Mouse (Mus musculus): ENCODE measurements around the gene Mad2l2. TPM values are rescaled to one million over a fixed set of nuclear protein-coding genes. Genes with fewer than 3 reads are reported as not detected.
A peak's percentile ranks its signal among the peaks of the same experiment; 100 is the strongest.

Gene Mad2l2
- polyA plus RNA-seq, 1 experiment = 36.0 TPM

- Histone ChIP-seq H3K27me3 (ENCODE audit: control insufficient read depth, insufficient read depth, low read length) (no peaks in the 10 kb centered on the region), H3K4me1 (ENCODE audit: control insufficient read depth, insufficient read depth, low read length) (no peaks in the 10 kb centered on the region), H3K4me3 (replicated peaks; ENCODE audit: insufficient read depth, low read depth, low read length) (no peak overlapping the region), H3K27ac (ENCODE audit: insufficient read depth, low read length) (no peak overlapping the region)
- TF ChIP-seq CTCF (IDR thresholded peaks at IDR 0.05; ENCODE audit: borderline replicate concordance, insufficient read depth, low read depth, low read length) = no peak
- DNase-seq = no peak
- 36% methylated on average over 8 of the region's 8 CpGs for WGBS
These were observed 7.3 kb downstream of the Mad2l2 start for GRCm38 (mm10) chr4:148137503-148137902.

GRCm38 (mm10) chr4:148139767-148140097, 9.5 kb downstream of the Mad2l2 start:
- Histone ChIP-seq H3K27me3 (ENCODE audit: control insufficient read depth, insufficient read depth, low read length) (no peaks in the 10 kb centered on the region), H3K27ac (ENCODE audit: insufficient read depth, low read length) (no peak overlapping the region; the same call in 1 of the 2 replicates), H3K4me3 (replicated peaks; ENCODE audit: insufficient read depth, low read depth, low read length) (peak overlapping the region; percentile 79), H3K4me1 (ENCODE audit: control insufficient read depth, insufficient read depth, low read length) (no peaks in the 10 kb centered on the region)
- DNase-seq = no peak
- WGBS = 1% methylated on average over 12 of the region's 12 CpGs
- TF ChIP-seq POLR2A (IDR thresholded peaks at IDR 0.05; ENCODE audit: borderline replicate concordance, insufficient read depth, low read length) = no peak
- TF ChIP-seq CTCF (IDR thresholded peaks at IDR 0.05; ENCODE audit: borderline replicate concordance, insufficient read depth, low read depth, low read length) = no peak

- DNase-seq = peak; percentile 90 to 97
- Histone ChIP-seq H3K4me1 (ENCODE audit: control insufficient read depth, insufficient read depth, low read length) (no peaks in the 10 kb centered on the region), H3K27ac (ENCODE audit: insufficient read depth, low read length) (peak overlapping the region; percentile 72), H3K27me3 (ENCODE audit: control insufficient read depth, insufficient read depth, low read length) (no peaks in the 10 kb centered on the region), H3K4me3 (replicated peaks; ENCODE audit: insufficient read depth, low read depth, low read length) (peak overlapping the region; percentile 79)
- WGBS = under 1% methylated on average over 65 of the region's 65 CpGs
- peak; percentile 63; the same call in 1 of the 2 replicates for TF ChIP-seq CTCF (IDR thresholded peaks at IDR 0.05; ENCODE audit: borderline replicate concordance, insufficient read depth, low read depth, low read length)
- TF ChIP-seq POLR2A (IDR thresholded peaks at IDR 0.05; ENCODE audit: borderline replicate concordance, insufficient read depth, low read length) = peak; percentile 60
These were observed 10.2 kb downstream of the Mad2l2 start for GRCm38 (mm10) chr4:148140098-148141011.

GRCm38 (mm10) chr4:148143721-148144120, 13.5 kb downstream of the Mad2l2 start:
- Histone ChIP-seq H3K27me3 (ENCODE audit: control insufficient read depth, insufficient read depth, low read length) (no peaks in the 10 kb centered on the region), H3K27ac (ENCODE audit: insufficient read depth, low read length) (no peak overlapping the region), H3K4me3 (replicated peaks; ENCODE audit: insufficient read depth, low read depth, low read length) (no peak overlapping the region), H3K4me1 (ENCODE audit: control insufficient read depth, insufficient read depth, low read length) (no peaks in the 10 kb centered on the region)
- TF ChIP-seq CTCF (IDR thresholded peaks at IDR 0.05; ENCODE audit: borderline replicate concordance, insufficient read depth, low read depth, low read length) (no peak), POLR2A (IDR thresholded peaks at IDR 0.05; ENCODE audit: borderline replicate concordance, insufficient read depth, low read length) (no peak)
- WGBS = 72% methylated on average over 5 of the region's 5 CpGs
- DNase-seq = no peak

GRCm38 (mm10) chr4:148147714-148148113, 17.5 kb downstream of the Mad2l2 start:
- 74% methylated on average over 2 of the region's 2 CpGs for WGBS
- no peaks in the 10 kb centered on the region for H3K4me1 ChIP-seq (ENCODE audit: control insufficient read depth, insufficient read depth, low read length)
- TF ChIP-seq POLR2A (IDR thresholded peaks at IDR 0.05; ENCODE audit: borderline replicate concordance, insufficient read depth, low read length) = no peak
- no peak for TF ChIP-seq CTCF (IDR thresholded peaks at IDR 0.05; ENCODE audit: borderline replicate concordance, insufficient read depth, low read depth, low read length)

GRCm38 (mm10) chr4:148149540-148149939, 19.4 kb downstream of the Mad2l2 start:
- DNase-seq = peak in 1 of 2 experiments; percentile 23
- H3K27ac ChIP-seq (ENCODE audit: insufficient read depth, low read length) = no peak overlapping the region
- TF ChIP-seq CTCF (IDR thresholded peaks at IDR 0.05; ENCODE audit: borderline replicate concordance, insufficient read depth, low read depth, low read length) (no peak), POLR2A (IDR thresholded peaks at IDR 0.05; ENCODE audit: borderline replicate concordance, insufficient read depth, low read length) (no peak)
- H3K27me3 ChIP-seq (ENCODE audit: control insufficient read depth, insufficient read depth, low read length) = no peaks in the 10 kb centered on the region
- no peak overlapping the region for H3K4me3 ChIP-seq (replicated peaks; ENCODE audit: insufficient read depth, low read depth, low read length)
- WGBS = 63% methylated on average over 12 of the region's 12 CpGs
- no peaks in the 10 kb centered on the region for H3K4me1 ChIP-seq (ENCODE audit: control insufficient read depth, insufficient read depth, low read length)

More at GRCm38 (mm10) chr4:148147714-148148113, 17.5 kb downstream of the Mad2l2 start:
- no peak overlapping the region for H3K4me3 ChIP-seq (replicated peaks; ENCODE audit: insufficient read depth, low read depth, low read length)
- no peak overlapping the region for H3K27ac ChIP-seq (ENCODE audit: insufficient read depth, low read length)
- no peak for DNase-seq
- H3K27me3 ChIP-seq (ENCODE audit: control insufficient read depth, insufficient read depth, low read length) = no peaks in the 10 kb centered on the region

GRCm38 (mm10) chr4:148150242-148150641, 20.1 kb downstream of the Mad2l2 start:
- Histone ChIP-seq H3K27me3 (ENCODE audit: control insufficient read depth, insufficient read depth, low read length) (no peaks in the 10 kb centered on the region), H3K4me3 (replicated peaks; ENCODE audit: insufficient read depth, low read depth, low read length) (no peak overlapping the region), H3K4me1 (ENCODE audit: control insufficient read depth, insufficient read depth, low read length) (no peaks in the 10 kb centered on the region), H3K27ac (ENCODE audit: insufficient read depth, low read length) (no peak overlapping the region)
- DNase-seq = peak in 1 of 2 experiments; percentile 18
- WGBS = 86% methylated on average over 7 of the region's 7 CpGs
- TF ChIP-seq POLR2A (IDR thresholded peaks at IDR 0.05; ENCODE audit: borderline replicate concordance, insufficient read depth, low read length) = no peak
- TF ChIP-seq CTCF (IDR thresholded peaks at IDR 0.05; ENCODE audit: borderline replicate concordance, insufficient read depth, low read depth, low read length) = no peak

GRCm38 (mm10) chr4:148150953-148151266, 20.7 kb downstream of the Mad2l2 start:
- Histone ChIP-seq H3K4me1 (ENCODE audit: control insufficient read depth, insufficient read depth, low read length) (no peaks in the 10 kb centered on the region), H3K4me3 (replicated peaks; ENCODE audit: insufficient read depth, low read depth, low read length) (no peak overlapping the region), H3K27ac (ENCODE audit: insufficient read depth, low read length) (no peak overlapping the region), H3K27me3 (ENCODE audit: control insufficient read depth, insufficient read depth, low read length) (no peaks in the 10 kb centered on the region)
- 52% methylated on average over 3 of the region's 3 CpGs for WGBS
- no peak for DNase-seq
- TF ChIP-seq CTCF (IDR thresholded peaks at IDR 0.05; ENCODE audit: borderline replicate concordance, insufficient read depth, low read depth, low read length) (no peak), POLR2A (IDR thresholded peaks at IDR 0.05; ENCODE audit: borderline replicate concordance, insufficient read depth, low read length) (no peak)

All from cerebellum, adult 2 months (tissue).